Mouse (Mus musculus) CH12.LX (cell line): ENCODE results near the gene Scpep1.

Experiments
- CTCF ChIP-seq, 2 experiments: IDR thresholded peaks in 1 of 2; conservative IDR thresholded peaks in 1 of 2; 2 replicates each; pipeline ENCODE4 v1.5.1; 2011 to 2012; ENCODE audit warnings: low read depth in 2 of 2, low read length in 2 of 2, improper control_type of control experiment in 1 of 2, inconsistent platforms in 1 of 2, mild to moderate bottlenecking in 1 of 2, moderate library complexity in 1 of 2
- EP300 ChIP-seq: IDR thresholded peaks from 2 replicates; pipeline ENCODE4 v1.6.1; 2011; ENCODE audit warnings: low read length, improper control_type of control experiment
- MXI1 ChIP-seq: IDR thresholded peaks from 2 replicates; pipeline ENCODE4 v1.6.1; 2011; ENCODE audit warnings: mild to moderate bottlenecking, low read depth, low read length, improper control_type of control experiment

- no peak for TF ChIP-seq MXI1
- TF ChIP-seq CTCF (conservative IDR thresholded peaks at IDR 0.05 in 1 of 2, IDR thresholded peaks at IDR 0.05 in 1 of 2; ENCODE audit: low read depth in 2 of 2, low read length in 2 of 2): no peak
- no peak for TF ChIP-seq EP300
Observed at GRCm38 (mm10) chr11:88988956-88989355, 33.7 kb upstream of the Scpep1 start.
